Mouse (Mus musculus) frontal cortex, adult (tissue): ENCODE measurements around the gene Nubpl.
"Not testable (repeated sequence)": the region's sequence is repeated elsewhere in the genome, so short reads cannot be mapped to it uniquely, and the experiment has no call there.

Experiments
- ATAC-seq: cut with Nextera tagmentation; 2 replicates; pipeline ENCODE4 v1.9.2; 2017; ENCODE audit warnings: mild to moderate bottlenecking, moderate library complexity, mixed read lengths; ENCODE audit not compliant: low TSS enrichment

Gene Nubpl

GRCm38 (mm10) chr12:52097650-52098070, at the start of gene Nubpl:
Nubpl (plus strand) TSS chr12:52097737.
- peak; percentile 99 for ATAC-seq

GRCm38 (mm10) chr12:52049324-52049723, 48.2 kb upstream of the Nubpl start:
- no peak for ATAC-seq

GRCm38 (mm10) chr12:52079296-52079695, 18.2 kb upstream of the Nubpl start:
- ATAC-seq: not testable (repeated sequence)

GRCm38 (mm10) chr12:52097049-52097649, 388 bp upstream of the Nubpl start:
- ATAC-seq: no peak

GRCm38 (mm10) chr12:52120276-52120675, 22.7 kb downstream of the Nubpl start:
- no peak for ATAC-seq

- peak; percentile 84 for ATAC-seq
Observed at GRCm38 (mm10) chr12:52126407-52126806, 28.9 kb downstream of the Nubpl start.

- ATAC-seq: no peak
Observed at GRCm38 (mm10) chr12:52129072-52129471, 31.5 kb downstream of the Nubpl start.

GRCm38 (mm10) chr12:52132256-52132655, 34.7 kb downstream of the Nubpl start:
- no peak for ATAC-seq

GRCm38 (mm10) chr12:52138296-52138695, 40.8 kb downstream of the Nubpl start:
- ATAC-seq: no peak

GRCm38 (mm10) chr12:52146639-52147038, 49.1 kb downstream of the Nubpl start:
- ATAC-seq: no peak

- ATAC-seq: no peak
Observed at GRCm38 (mm10) chr12:52149448-52149847, 51.9 kb downstream of the Nubpl start.

- ATAC-seq: no peak
Observed at GRCm38 (mm10) chr12:52152071-52152470, 54.5 kb downstream of the Nubpl start.

- ATAC-seq: no peak
Observed at GRCm38 (mm10) chr12:52154906-52155305, 57.4 kb downstream of the Nubpl start.

- no peak for ATAC-seq
Observed at GRCm38 (mm10) chr12:52164414-52164813, 66.9 kb downstream of the Nubpl start.

GRCm38 (mm10) chr12:52186205-52186793, 88.8 kb downstream of the Nubpl start:
- peak; percentile 50 for ATAC-seq

GRCm38 (mm10) chr12:52186963-52187590, 89.5 kb downstream of the Nubpl start:
- peak; percentile 87 for ATAC-seq

GRCm38 (mm10) chr12:52198471-52198870, 100.9 kb downstream of the Nubpl start:
- ATAC-seq: no peak

- ATAC-seq: peak; percentile 69; the same call in 1 of the 2 replicates
Observed at GRCm38 (mm10) chr12:52209121-52209610, 111.6 kb downstream of the Nubpl start.

- no peak for ATAC-seq
Observed at GRCm38 (mm10) chr12:52211144-52211543, 113.6 kb downstream of the Nubpl start.

GRCm38 (mm10) chr12:52214837-52215236, 117.3 kb downstream of the Nubpl start:
- no peak for ATAC-seq

- no peak for ATAC-seq
Observed at GRCm38 (mm10) chr12:52224954-52225353, 127.4 kb downstream of the Nubpl start.

GRCm38 (mm10) chr12:52228746-52229145, 131.2 kb downstream of the Nubpl start:
- ATAC-seq: no peak

- not testable (repeated sequence) for ATAC-seq
Observed at GRCm38 (mm10) chr12:52231929-52232328, 134.4 kb downstream of the Nubpl start.
